Mouse (Mus musculus): ENCODE measurements around the gene Xlr5b. TPM values are rescaled to one million over a fixed set of nuclear protein-coding genes. Genes with fewer than 3 reads are reported as not detected.

The Xlr5b gene
- polyA plus RNA-seq (2014; fragmentation: Illumina TruSeq; extraction: RNeasy Lipid Tissue Mini Kit (QIAGEN cat#74804); ENCODE audit: low read depth, low replicate concordance): not detected

GRCm38 (mm10) chrX:73148496-73148895 is at the start of gene Xlr5b:
Gene Xlr5b, plus strand, starts transcription at chrX:73148796.

GRCm38 (mm10) chrX:73116747-73117146 is 31.8 kb upstream of the Xlr5b start, which contains the start of gene Gm14685:
Gene Gm14685, plus strand, starts transcription at chrX:73117047.

GRCm38 (mm10) chrX:73149350-73149749 is 754 bp downstream of the Xlr5b start, which contains the start of gene DXBay18:
Gene DXBay18, minus strand, starts transcription at chrX:73149450.

GRCm38 (mm10) chrX:73176889-73177288 is 28.3 kb downstream of the Xlr5b start, which contains the start of gene Spin2d:
Gene Spin2d, minus strand, starts transcription at chrX:73176989.

GRCm38 (mm10) chrX:73191934-73192333 is 43.3 kb downstream of the Xlr5b start, which contains the start of gene Xlr3b:
Gene Xlr3b, plus strand, starts transcription at chrX:73192207.

Other genes starting within 250 kb of the Xlr5b start
- gene Cetn2, start 230.4 kb upstream of the Xlr5b start, polyA plus RNA-seq (2014; fragmentation: Illumina TruSeq; extraction: RNeasy Lipid Tissue Mini Kit (QIAGEN cat#74804); ENCODE audit: low read depth, low replicate concordance): 250 TPM
- 55.9 TPM for gene Nsdhl, start 230.2 kb upstream of the Xlr5b start, polyA plus RNA-seq (2014; fragmentation: Illumina TruSeq; extraction: RNeasy Lipid Tissue Mini Kit (QIAGEN cat#74804); ENCODE audit: low read depth, low replicate concordance)
- gene Zfp185, start 161.5 kb upstream of the Xlr5b start, polyA plus RNA-seq (2014; fragmentation: Illumina TruSeq; extraction: RNeasy Lipid Tissue Mini Kit (QIAGEN cat#74804); ENCODE audit: low read depth, low replicate concordance): 11.7 TPM
- gene Pnma5, start 111.7 kb upstream of the Xlr5b start, polyA plus RNA-seq (2014; fragmentation: Illumina TruSeq; extraction: RNeasy Lipid Tissue Mini Kit (QIAGEN cat#74804); ENCODE audit: low read depth, low replicate concordance): not detected
- 0.23 TPM for gene Pnma3, start 84.0 kb upstream of the Xlr5b start, polyA plus RNA-seq (2014; fragmentation: Illumina TruSeq; extraction: RNeasy Lipid Tissue Mini Kit (QIAGEN cat#74804); ENCODE audit: low read depth, low replicate concordance)
- 0.58 TPM for gene Xlr4a, start 66.3 kb upstream of the Xlr5b start, polyA plus RNA-seq (2014; fragmentation: Illumina TruSeq; extraction: RNeasy Lipid Tissue Mini Kit (QIAGEN cat#74804); ENCODE audit: low read depth, low replicate concordance)
- gene Xlr3a, start 51.7 kb upstream of the Xlr5b start, polyA plus RNA-seq (2014; fragmentation: Illumina TruSeq; extraction: RNeasy Lipid Tissue Mini Kit (QIAGEN cat#74804); ENCODE audit: low read depth, low replicate concordance): 1.7 TPM
- gene Gm14685, start 31.7 kb upstream of the Xlr5b start, polyA plus RNA-seq (2014; fragmentation: Illumina TruSeq; extraction: RNeasy Lipid Tissue Mini Kit (QIAGEN cat#74804); ENCODE audit: low read depth, low replicate concordance): not detected
- gene DXBay18, start 654 bp downstream of the Xlr5b start, polyA plus RNA-seq (2014; fragmentation: Illumina TruSeq; extraction: RNeasy Lipid Tissue Mini Kit (QIAGEN cat#74804); ENCODE audit: low read depth, low replicate concordance): not detected
- gene Spin2d, start 28.2 kb downstream of the Xlr5b start, polyA plus RNA-seq (2014; fragmentation: Illumina TruSeq; extraction: RNeasy Lipid Tissue Mini Kit (QIAGEN cat#74804); ENCODE audit: low read depth, low replicate concordance): not detected
- gene Xlr3b, start 43.4 kb downstream of the Xlr5b start, polyA plus RNA-seq (2014; fragmentation: Illumina TruSeq; extraction: RNeasy Lipid Tissue Mini Kit (QIAGEN cat#74804); ENCODE audit: low read depth, low replicate concordance): 3.5 TPM
- gene Xlr4b, start 65.5 kb downstream of the Xlr5b start, polyA plus RNA-seq (2014; fragmentation: Illumina TruSeq; extraction: RNeasy Lipid Tissue Mini Kit (QIAGEN cat#74804); ENCODE audit: low read depth, low replicate concordance): 1.2 TPM
- gene F8a, start 79.5 kb downstream of the Xlr5b start, polyA plus RNA-seq (2014; fragmentation: Illumina TruSeq; extraction: RNeasy Lipid Tissue Mini Kit (QIAGEN cat#74804); ENCODE audit: low read depth, low replicate concordance): 12.1 TPM
- not detected for gene Xlr4c, start 94.3 kb downstream of the Xlr5b start, polyA plus RNA-seq (2014; fragmentation: Illumina TruSeq; extraction: RNeasy Lipid Tissue Mini Kit (QIAGEN cat#74804); ENCODE audit: low read depth, low replicate concordance)
- not detected for gene Xlr3c, start 116.6 kb downstream of the Xlr5b start, polyA plus RNA-seq (2014; fragmentation: Illumina TruSeq; extraction: RNeasy Lipid Tissue Mini Kit (QIAGEN cat#74804); ENCODE audit: low read depth, low replicate concordance)
- not detected for gene Xlr5a, start 144.2 kb downstream of the Xlr5b start, polyA plus RNA-seq (2014; fragmentation: Illumina TruSeq; extraction: RNeasy Lipid Tissue Mini Kit (QIAGEN cat#74804); ENCODE audit: low read depth, low replicate concordance)
- gene Xlr5c, start 144.2 kb downstream of the Xlr5b start, polyA plus RNA-seq (2014; fragmentation: Illumina TruSeq; extraction: RNeasy Lipid Tissue Mini Kit (QIAGEN cat#74804); ENCODE audit: low read depth, low replicate concordance): not detected
- gene Gm45015, start 188.0 kb downstream of the Xlr5b start, polyA plus RNA-seq (2014; fragmentation: Illumina TruSeq; extraction: RNeasy Lipid Tissue Mini Kit (QIAGEN cat#74804); ENCODE audit: low read depth, low replicate concordance): not detected
- 41.2 TPM for gene Zfp275, start 193.8 kb downstream of the Xlr5b start, polyA plus RNA-seq (2014; fragmentation: Illumina TruSeq; extraction: RNeasy Lipid Tissue Mini Kit (QIAGEN cat#74804); ENCODE audit: low read depth, low replicate concordance)
- gene Gm18336, start 249.9 kb downstream of the Xlr5b start, polyA plus RNA-seq (2014; fragmentation: Illumina TruSeq; extraction: RNeasy Lipid Tissue Mini Kit (QIAGEN cat#74804); ENCODE audit: low read depth, low replicate concordance): not detected

Measured in adrenal gland, adult 10 weeks (tissue).